Mouse (Mus musculus): ENCODE measurements around the gene Vcl. TPM values are rescaled to one million over a fixed set of nuclear protein-coding genes. Genes with fewer than 3 reads are reported as not detected.

The Vcl gene
- total and polyA plus RNA-seq, 3 experiments = 62.4 to 103 (median 102) TPM

- no peaks in the 10 kb centered on the region for H3K36me3 ChIP-seq (ENCODE audit: control insufficient read depth, insufficient read depth, low read length)
- WGBS = 81% methylated on average over 7 of the region's 7 CpGs
- no peak overlapping the region for H3K9ac ChIP-seq (ENCODE audit: low read depth, low read length)
- no peak for DNase-seq
- H3K79me2 ChIP-seq (replicated peaks; ENCODE audit: control insufficient read depth, insufficient read depth, low read length) = no peaks in the 10 kb centered on the region
- no peaks in the 10 kb centered on the region for H3K27me3 ChIP-seq (ENCODE audit: control insufficient read depth, insufficient read depth, low read length)
- H3K4me3 ChIP-seq = no peak overlapping the region
- H3K27ac ChIP-seq = no peak overlapping the region
- peaks cover 1% of the 10 kb centered on the region; the same call in 1 of the 2 replicates for H3K4me1 ChIP-seq (ENCODE audit: control insufficient read depth, insufficient read depth, low read length)
- TF ChIP-seq CTCF (IDR thresholded peaks at IDR 0.05) = no peak
- TF ChIP-seq POLR2A (IDR thresholded peaks at IDR 0.05; ENCODE audit: insufficient read depth, low read depth, low read length) = no peak
- no peak for TF ChIP-seq EP300 (IDR thresholded peaks at IDR 0.05; ENCODE audit: insufficient read depth, low read depth, low read length)
- intact Hi-C loops (cut with DNase I) = no loop called here
Measured at GRCm38 (mm10) chr14:20916625-20917612, 12.3 kb upstream of the Vcl start.

- H3K79me2 ChIP-seq (replicated peaks; ENCODE audit: control insufficient read depth, insufficient read depth, low read length) = no peaks in the 10 kb centered on the region
- intact Hi-C loops (cut with DNase I) = no loop called here
- H3K27ac ChIP-seq = no peak overlapping the region
- no peaks in the 10 kb centered on the region for H3K36me3 ChIP-seq (ENCODE audit: control insufficient read depth, insufficient read depth, low read length)
- TF ChIP-seq POLR2A (IDR thresholded peaks at IDR 0.05; ENCODE audit: insufficient read depth, low read depth, low read length) (no peak), EP300 (IDR thresholded peaks at IDR 0.05; ENCODE audit: insufficient read depth, low read depth, low read length) (no peak), CTCF (IDR thresholded peaks at IDR 0.05) (no peak)
- 70% methylated on average over 5 of the region's 5 CpGs for WGBS
- no peak overlapping the region for H3K9ac ChIP-seq (ENCODE audit: low read depth, low read length)
- peaks cover 1% of the 10 kb centered on the region; the same call in 1 of the 2 replicates for H3K4me1 ChIP-seq (ENCODE audit: control insufficient read depth, insufficient read depth, low read length)
- no peak for DNase-seq
- H3K4me3 ChIP-seq = no peak overlapping the region
- H3K27me3 ChIP-seq (ENCODE audit: control insufficient read depth, insufficient read depth, low read length) = no peaks in the 10 kb centered on the region
Measured at GRCm38 (mm10) chr14:20924071-20924789, 5.0 kb upstream of the Vcl start.

- Histone ChIP-seq H3K36me3 (ENCODE audit: control insufficient read depth, insufficient read depth, low read length) (peaks cover 15% of the 10 kb centered on the region), H3K27ac (no peak overlapping the region), H3K27me3 (ENCODE audit: control insufficient read depth, insufficient read depth, low read length) (no peaks in the 10 kb centered on the region; the same call in 1 of the 2 replicates), H3K79me2 (replicated peaks; ENCODE audit: control insufficient read depth, insufficient read depth, low read length) (0 out of 2 replicates have a peak, but pooled peaks cover 1% of the 10 kb centered on the region), H3K4me3 (no peak overlapping the region), H3K9ac (ENCODE audit: low read depth, low read length) (no peak overlapping the region), H3K4me1 (ENCODE audit: control insufficient read depth, insufficient read depth, low read length) (peaks cover 6% of the 10 kb centered on the region)
- WGBS = 84% methylated on average over 4 of the region's 4 CpGs
- TF ChIP-seq POLR2A (IDR thresholded peaks at IDR 0.05; ENCODE audit: insufficient read depth, low read depth, low read length) (no peak), EP300 (IDR thresholded peaks at IDR 0.05; ENCODE audit: insufficient read depth, low read depth, low read length) (no peak), CTCF (IDR thresholded peaks at IDR 0.05) (no peak)
- DNase-seq = no peak
- intact Hi-C loops (cut with DNase I) = loop anchor here (2.0 to 5.0 kb wide), 3 partner anchors 43 to 123 kb away; no protein-coding TSS in a partner anchor
Measured at GRCm38 (mm10) chr14:20927470-20928307, 1.5 kb upstream of the Vcl start.

GRCm38 (mm10) chr14:20928308-20928685 is 901 bp upstream of the Vcl start:
- Histone ChIP-seq H3K27ac (peak overlapping the region; percentile 88), H3K9ac (ENCODE audit: low read depth, low read length) (no peak overlapping the region), H3K4me1 (ENCODE audit: control insufficient read depth, insufficient read depth, low read length) (peaks cover 6% of the 10 kb centered on the region), H3K36me3 (ENCODE audit: control insufficient read depth, insufficient read depth, low read length) (peaks cover 18% of the 10 kb centered on the region), H3K4me3 (peak overlapping the region; percentile 53), H3K27me3 (ENCODE audit: control insufficient read depth, insufficient read depth, low read length) (no peaks in the 10 kb centered on the region; the same call in 1 of the 2 replicates), H3K79me2 (replicated peaks; ENCODE audit: control insufficient read depth, insufficient read depth, low read length) (0 out of 2 replicates have a peak, but pooled peaks cover 3% of the 10 kb centered on the region)
- intact Hi-C loops (cut with DNase I) = loop anchor here (2.0 to 5.0 kb wide), 3 partner anchors 43 to 123 kb away; no protein-coding TSS in a partner anchor
- whole genome bisulfite sequencing = 42% methylated on average over 4 of the region's 4 CpGs
- TF ChIP-seq POLR2A (IDR thresholded peaks at IDR 0.05; ENCODE audit: insufficient read depth, low read depth, low read length) = no peak
- TF ChIP-seq EP300 (IDR thresholded peaks at IDR 0.05; ENCODE audit: insufficient read depth, low read depth, low read length) = no peak
- no peak for TF ChIP-seq CTCF (IDR thresholded peaks at IDR 0.05)
- no peak for DNase-seq

GRCm38 (mm10) chr14:20929814-20930434 is 726 bp downstream of the Vcl start:
- Histone ChIP-seq H3K36me3 (ENCODE audit: control insufficient read depth, insufficient read depth, low read length) (peaks cover 25% of the 10 kb centered on the region), H3K4me1 (ENCODE audit: control insufficient read depth, insufficient read depth, low read length) (peaks cover 6% of the 10 kb centered on the region), H3K9ac (ENCODE audit: low read depth, low read length) (peak overlapping the region; percentile 86), H3K4me3 (peak overlapping the region; percentile 82), H3K27me3 (ENCODE audit: control insufficient read depth, insufficient read depth, low read length) (no peaks in the 10 kb centered on the region; the same call in 1 of the 2 replicates), H3K79me2 (replicated peaks; ENCODE audit: control insufficient read depth, insufficient read depth, low read length) (peaks cover 6% of the 10 kb centered on the region), H3K27ac (peak overlapping the region; percentile 97)
- intact Hi-C loops (cut with DNase I) = loop anchor here (2.0 to 5.0 kb wide), 4 partner anchors 45 to 125 kb away; no protein-coding TSS in a partner anchor
- DNase-seq = peak in 1 of 2 experiments; percentile 55
- 1% methylated on average over 19 of the region's 19 CpGs for WGBS
- TF ChIP-seq CTCF (IDR thresholded peaks at IDR 0.05) = no peak
- TF ChIP-seq EP300 (IDR thresholded peaks at IDR 0.05; ENCODE audit: insufficient read depth, low read depth, low read length) = no peak

All from heart, adult 2 months (tissue).